Mouse (Mus musculus) adrenal gland, adult (tissue): ENCODE results near the gene Morn3.
"Not testable (repeated sequence)": the region's sequence is repeated elsewhere in the genome, so short reads cannot be mapped to it uniquely, and the experiment has no call there.

ENCODE experiments used
- DNase-seq, 2 experiments: peaks; one replicate each; pipeline ENCODE4 v3.0.0; 2022 to 2023; ENCODE audit warnings: low spot score in 1 of 2; ENCODE audit not compliant: inconsistent age in 2 of 2

Gene Morn3

GRCm38 (mm10) chr5:123046916-123047315 is at the start of gene Morn3:
TSS of gene Morn3 (minus strand) at chr5:123047016.
- no peak for DNase-seq

- no peak for DNase-seq
These were observed 49.5 kb upstream of the Morn3 start for GRCm38 (mm10) chr5:123096299-123096698.

GRCm38 (mm10) chr5:123094238-123094991 is 47.6 kb upstream of the Morn3 start:
- peak in 1 of 2 experiments; percentile 54 for DNase-seq

- DNase-seq: no peak
These were observed 46.3 kb upstream of the Morn3 start for GRCm38 (mm10) chr5:123093077-123093633.

- no peak for DNase-seq
These were observed 43.9 kb upstream of the Morn3 start for GRCm38 (mm10) chr5:123090560-123091306.

GRCm38 (mm10) chr5:123088784-123089183 is 42.0 kb upstream of the Morn3 start:
- no peak for DNase-seq

GRCm38 (mm10) chr5:123086501-123086900 is 39.7 kb upstream of the Morn3 start:
- no peak for DNase-seq

- no peak for DNase-seq
These were observed 36.7 kb upstream of the Morn3 start for GRCm38 (mm10) chr5:123083340-123084050.

- DNase-seq: no peak
These were observed 33.7 kb upstream of the Morn3 start for GRCm38 (mm10) chr5:123080510-123080909.

GRCm38 (mm10) chr5:123080041-123080440 is 33.2 kb upstream of the Morn3 start:
- peak in 1 of 2 experiments; percentile 40 for DNase-seq

- no peak for DNase-seq
These were observed 32.8 kb upstream of the Morn3 start for GRCm38 (mm10) chr5:123079568-123079967.

GRCm38 (mm10) chr5:123076419-123077281 is 29.8 kb upstream of the Morn3 start:
- peak in 1 of 2 experiments; percentile 38 for DNase-seq

GRCm38 (mm10) chr5:123075576-123076418 is 29.0 kb upstream of the Morn3 start:
- peak; percentile 96 to 97 for DNase-seq

- DNase-seq: no peak
These were observed 21.9 kb upstream of the Morn3 start for GRCm38 (mm10) chr5:123068714-123069113.

GRCm38 (mm10) chr5:123068115-123068514 is 21.3 kb upstream of the Morn3 start, which contains the start of gene Tmem120b:
TSS of gene Tmem120b (plus strand) at chr5:123068415.
- peak in 1 of 2 experiments; percentile 50 for DNase-seq

- DNase-seq: peak in 1 of 2 experiments; percentile 56
These were observed 20.7 kb upstream of the Morn3 start for GRCm38 (mm10) chr5:123067395-123067995.

GRCm38 (mm10) chr5:123064207-123064606 is 17.4 kb upstream of the Morn3 start:
- peak; percentile 29 to 85 for DNase-seq

GRCm38 (mm10) chr5:123063141-123063540 is 16.3 kb upstream of the Morn3 start:
- no peak for DNase-seq

GRCm38 (mm10) chr5:123061402-123061749 is 14.6 kb upstream of the Morn3 start:
- DNase-seq: not testable (repeated sequence)
